Mouse (Mus musculus) T-helper 17 cell (primary cell): Measurements from ENCODE around the gene 4930430F08Rik.
"Not testable (repeated sequence)": the region's sequence is repeated elsewhere in the genome, so short reads cannot be mapped to it uniquely, and the experiment has no call there.

Experiments
- in situ Hi-C, 2 experiments: fragments of 300-600 bp; cut with MboI, MseI; formaldehyde crosslinking; loops; 1 replicate in 1 of 2; 2 replicates in 1 of 2; pipeline ENCODE4 v1.15.1; 2025; ENCODE audit warnings: high pct_unique_total_duplicates in 2 of 2

Gene 4930430F08Rik

GRCm38 (mm10) chr10:100590323-100590722 is at the start of gene 4930430F08Rik, which contains the start of gene 1700017N19Rik:
4930430F08Rik (minus strand) TSS chr10:100590423.
1700017N19Rik (plus strand) TSS chr10:100590484.
- in situ Hi-C loops = no loop called here

GRCm38 (mm10) chr10:100629762-100630438 is 39.7 kb upstream of the 4930430F08Rik start:
- in situ Hi-C loops = loop anchor here in 1 of 2 experiments (10.0 kb wide), 1 partner anchor 1815 kb away; no protein-coding TSS in a partner anchor

GRCm38 (mm10) chr10:100622494-100622893 is 32.3 kb upstream of the 4930430F08Rik start:
- in situ Hi-C loops = loop anchor here in 1 of 2 experiments (10.0 kb wide), 1 partner anchor 1822 kb away; no protein-coding TSS in a partner anchor

- in situ Hi-C loops = loop anchor here in 1 of 2 experiments (10.0 kb wide), 1 partner anchor 1825 kb away; no protein-coding TSS in a partner anchor
Observed at GRCm38 (mm10) chr10:100620040-100620439, 29.8 kb upstream of the 4930430F08Rik start.

- in situ Hi-C loops = no loop called here
Observed at GRCm38 (mm10) chr10:100619474-100619873, 29.3 kb upstream of the 4930430F08Rik start.

GRCm38 (mm10) chr10:100617233-100617903 is 27.1 kb upstream of the 4930430F08Rik start:
- in situ Hi-C loops = no loop called here

- in situ Hi-C loops = no loop called here
Observed at GRCm38 (mm10) chr10:100604254-100604653, 14.0 kb upstream of the 4930430F08Rik start.

GRCm38 (mm10) chr10:100603511-100603910 is 13.3 kb upstream of the 4930430F08Rik start:
- in situ Hi-C loops = no loop called here

- in situ Hi-C loops = no loop called here
Observed at GRCm38 (mm10) chr10:100598339-100598738, 8.1 kb upstream of the 4930430F08Rik start.

GRCm38 (mm10) chr10:100588932-100589388 is 1.3 kb downstream of the 4930430F08Rik start:
- in situ Hi-C loops = loop anchor here in 1 of 2 experiments (5.0 kb wide), 1 partner anchor 47 kb away; no protein-coding TSS in a partner anchor

- in situ Hi-C loops = loop anchor here in 1 of 2 experiments (5.0 kb wide), 1 partner anchor 46 kb away; no protein-coding TSS in a partner anchor
Observed at GRCm38 (mm10) chr10:100588524-100588923, 1.7 kb downstream of the 4930430F08Rik start.

- in situ Hi-C loops = no loop called here
Observed at GRCm38 (mm10) chr10:100584178-100584577, 6.0 kb downstream of the 4930430F08Rik start.

- in situ Hi-C loops = no loop called here
Observed at GRCm38 (mm10) chr10:100575294-100575693, 14.9 kb downstream of the 4930430F08Rik start.

- in situ Hi-C loops = no loop called here
Observed at GRCm38 (mm10) chr10:100574505-100575149, 15.6 kb downstream of the 4930430F08Rik start.

- in situ Hi-C loops = no loop called here
Observed at GRCm38 (mm10) chr10:100571707-100572106, 18.5 kb downstream of the 4930430F08Rik start.

GRCm38 (mm10) chr10:100564112-100564511 is 26.1 kb downstream of the 4930430F08Rik start:
- in situ Hi-C loops = no loop called here

GRCm38 (mm10) chr10:100560194-100560883 is 29.9 kb downstream of the 4930430F08Rik start:
- in situ Hi-C loops = not testable (repeated sequence)

- in situ Hi-C loops = loop anchor here in 1 of 2 experiments (5.0 kb wide), 1 partner anchor 101 kb away; no protein-coding TSS in a partner anchor
Observed at GRCm38 (mm10) chr10:100556566-100557175, 33.6 kb downstream of the 4930430F08Rik start.

GRCm38 (mm10) chr10:100524499-100525390 is 65.5 kb downstream of the 4930430F08Rik start:
- in situ Hi-C loops = no loop called here
